Mouse (Mus musculus) urinary bladder, postnatal 10 days (tissue): ENCODE measurements at regions not wholly inside any gene's neighbourhood (a gene's known extent, or its start where the extent isn't known, plus 50 kb on each side); places are given as distances from the start of the nearest gene placed in this dataset.

ENCODE experiments used
- DNase-seq: peaks from one replicate; pipeline ENCODE4 v3.0.0; 2022; ENCODE audit warnings: low spot score

- no peak for DNase-seq
These were observed 67.3 kb upstream of the Dpyd start for GRCm38 (mm10) chr3:118494611-118495010.

- DNase-seq, result no peak
These were observed 61.7 kb upstream of the Dpyd start for GRCm38 (mm10) chr3:118500234-118500633.

GRCm38 (mm10) chr3:118507582-118508237 is 54.2 kb upstream of the Dpyd start:
- no peak for DNase-seq

- no peak for DNase-seq
These were observed 51.1 kb upstream of the Dpyd start for GRCm38 (mm10) chr3:118510837-118511236.

GRCm38 (mm10) chr3:118511969-118512368 is 50.0 kb upstream of the Dpyd start:
- DNase-seq, result no peak
